Mouse (Mus musculus): ENCODE results near the gene Srrd.

GRCm38 (mm10) chr5:112327854-112328253 is 15.0 kb downstream of the Srrd start:
- no peak for TF ChIP-seq CTCF (IDR thresholded peaks at IDR 0.05; ENCODE audit: low read depth)
- TF ChIP-seq EP300 (IDR thresholded peaks at IDR 0.05; ENCODE audit: low read depth) = no peak

Data from liver, postnatal 0 days (tissue).